Mouse (Mus musculus) heart, adult 2 months (tissue): ENCODE data around the gene Ip6k2.

Source experiments
- CTCF ChIP-seq: fragments of 200-600 bp; IDR thresholded peaks from 2 replicates; pipeline ENCODE4 v1.8.1; 2022; ENCODE audit warnings: antibody characterized with exemption, mild to moderate bottlenecking, moderate library complexity
- POLR2A ChIP-seq: fragments of 200-500 bp; IDR thresholded peaks from 2 replicates; pipeline ENCODE4 v1.6.1; 2011; ENCODE audit warnings: mild to moderate bottlenecking, low read depth, low read length, control low read depth; ENCODE audit not compliant: insufficient read depth

GRCm38 (mm10) chr9:108810516-108810915, 26.9 kb downstream of the Ip6k2 start:
- TF ChIP-seq CTCF, result no peak
- TF ChIP-seq POLR2A, result no peak
